Mouse (Mus musculus) neural tube, embryonic 13.5 days (tissue): ENCODE measurements around the gene Traf3ip2. TPM values are rescaled to one million over a fixed set of nuclear protein-coding genes. Genes with fewer than 3 reads are reported as not detected.

ENCODE experiments used
- ATAC-seq: fragments of 200-750 bp; cut with Nextera tagmentation; 2 replicates; pipeline ENCODE4 v1.8.0; 2017; ENCODE audit warnings: low read depth, mild to moderate bottlenecking, moderate TSS enrichment, moderate library complexity
- H3K27ac ChIP-seq: fragments of 300-500 bp; sonication (generic); replicated peaks from 2 replicates; pipeline ENCODE4 v1.5.1; 2015; ENCODE audit warnings: moderate library complexity, mild to moderate bottlenecking, inconsistent platforms
- H3K27me3 ChIP-seq: fragments of 300-500 bp; sonication (generic); 2 replicates; pipeline ENCODE4 v1.6.1; 2015; ENCODE audit warnings: mild to moderate bottlenecking, inconsistent platforms
- H3K36me3 ChIP-seq: fragments of 300-500 bp; sonication (generic); 2 replicates; pipeline ENCODE4 v1.6.1; 2015; ENCODE audit warnings: mild to moderate bottlenecking, inconsistent platforms
- H3K4me1 ChIP-seq: fragments of 300-500 bp; sonication (generic); replicated peaks from 2 replicates; pipeline ENCODE4 v1.6.1; 2015; ENCODE audit warnings: inconsistent platforms
- H3K4me2 ChIP-seq: fragments of 300-500 bp; sonication (generic); 2 replicates; pipeline ENCODE4 v1.6.1; 2015; ENCODE audit warnings: inconsistent platforms, mild to moderate bottlenecking, moderate library complexity
- H3K4me3 ChIP-seq: fragments of 300-500 bp; sonication (generic); 2 replicates; pipeline ENCODE4 v1.5.1; 2015; ENCODE audit warnings: mild to moderate bottlenecking, inconsistent platforms
- H3K9ac ChIP-seq: fragments of 300-500 bp; sonication (generic); 2 replicates; pipeline ENCODE4 v1.6.1; 2015; ENCODE audit warnings: moderate library complexity, mild to moderate bottlenecking, inconsistent platforms
- H3K9me3 ChIP-seq: fragments of 300-500 bp; sonication (generic); 2 replicates; pipeline ENCODE4 v1.6.1; 2016; ENCODE audit warnings: inconsistent platforms
- WGBS: fragments of 180-500 bp; shearing (Covaris S2); methylation state at CpG from one replicate; pipeline ENCODE4 v1.1.7; 2015; 5-methylcytosine and 5-hydroxymethylcytosine counted together
- polyA plus RNA-seq: library from polyadenylated mRNA; unstranded; fragments of >200 nt; fragmentation: Nextera tagmentation; extraction: Ambion mirVana; gene quantifications from 2 replicates; pipeline ENCODE4 v1.2.1, GENCODE M21; 2015

Traf3ip2 gene
- polyA plus RNA-seq, 1 experiment from 2014 or later, result 5.0 TPM

DNA sequence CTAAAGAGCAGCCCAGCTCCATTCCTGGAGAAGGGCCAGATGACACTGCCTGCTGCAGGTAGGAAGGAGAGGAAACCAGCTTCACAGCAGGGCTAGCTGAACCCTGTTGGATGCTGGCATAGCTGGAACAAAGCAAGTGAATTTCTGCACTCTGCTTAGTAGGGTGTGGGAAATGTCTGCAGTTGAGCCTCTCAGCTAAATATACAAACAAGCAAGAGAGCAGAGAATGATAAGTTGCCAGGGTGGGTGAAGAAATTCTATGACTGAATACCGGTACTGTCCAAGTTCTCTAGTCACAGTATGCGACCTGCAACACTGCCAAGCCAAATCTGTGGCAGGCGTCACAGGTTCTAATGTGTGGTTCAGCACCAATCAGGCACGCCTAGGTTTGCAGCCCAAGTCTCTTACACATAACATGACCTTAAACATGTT lies 52.4 kb downstream of the Traf3ip2 start:
- H3K9me3 ChIP-seq, result no peaks in the 10 kb centered on the region
- H3K4me3 ChIP-seq, result no peak overlapping the region
- no peaks in the 10 kb centered on the region for H3K27me3 ChIP-seq
- peaks cover 5% of the 10 kb centered on the region; the same call in 1 of the 2 replicates for H3K36me3 ChIP-seq
- WGBS, result 56% methylated on average over 4 of the region's 4 CpGs
- H3K27ac ChIP-seq, result peak overlapping the region; percentile 73
- peak; percentile 52; the same call in 1 of the 2 replicates for ATAC-seq
- H3K4me2 ChIP-seq, result no peak overlapping the region
- peaks cover 44% of the 10 kb centered on the region for H3K4me1 ChIP-seq
- peak overlapping the region; percentile 42; the same call in 1 of the 2 replicates for H3K9ac ChIP-seq

DNA sequence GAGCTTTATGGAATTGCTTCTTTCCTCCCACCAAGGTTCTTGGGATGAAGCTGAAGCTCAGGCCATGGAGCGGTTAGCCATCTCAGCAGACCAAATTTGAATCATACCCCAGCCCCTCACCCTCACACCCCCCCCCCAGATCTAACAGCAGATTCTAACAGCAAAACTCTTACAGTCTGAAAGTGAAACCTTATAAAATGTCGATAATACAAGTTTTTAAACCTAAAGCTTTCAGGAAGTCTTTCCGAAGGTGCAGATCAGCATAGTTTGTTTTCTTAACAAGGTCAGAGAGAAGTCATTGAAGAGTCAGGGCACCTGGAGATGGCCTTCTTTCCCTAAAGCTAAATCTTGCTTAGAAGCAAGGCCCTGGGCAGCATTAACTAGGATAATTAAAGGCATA lies 53.3 kb downstream of the Traf3ip2 start:
- WGBS, result 73% methylated on average over 2 of the region's 3 CpGs
- Histone ChIP-seq H3K4me2 (no peak overlapping the region), H3K4me3 (no peak overlapping the region), H3K9ac (no peak overlapping the region), H3K36me3 (peaks cover 10% of the 10 kb centered on the region), H3K9me3 (no peaks in the 10 kb centered on the region), H3K27me3 (no peaks in the 10 kb centered on the region), H3K27ac (0 out of 2 replicates have a peak overlapping the region, but pooled peaks have one; percentile 73), H3K4me1 (peaks cover 35% of the 10 kb centered on the region)
- no peak for ATAC-seq

DNA sequence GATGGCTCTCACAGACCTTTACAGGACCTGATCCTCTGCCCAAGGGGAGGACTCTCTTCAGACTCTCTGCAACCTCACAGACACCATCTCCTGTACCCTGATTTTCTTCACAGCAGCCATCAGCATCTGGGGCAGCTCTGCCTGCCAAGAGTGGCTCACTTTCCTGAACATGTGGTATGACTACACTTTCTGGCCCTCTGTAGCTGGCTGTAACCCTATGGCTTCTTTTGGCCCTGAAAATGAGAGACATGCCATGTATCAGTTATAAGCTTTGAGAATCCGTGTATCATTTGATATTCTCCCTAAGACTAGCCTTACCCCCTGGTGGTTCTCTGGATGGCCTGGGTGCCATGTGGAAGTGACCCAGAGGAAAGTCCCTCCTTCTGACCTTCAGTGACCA lies 58.7 kb downstream of the Traf3ip2 start:
- H3K9me3 ChIP-seq, result no peaks in the 10 kb centered on the region
- peaks cover 39% of the 10 kb centered on the region for H3K4me1 ChIP-seq
- 80% methylated on average over 1 of the region's 1 CpGs for WGBS
- H3K9ac ChIP-seq, result no peak overlapping the region
- no peaks in the 10 kb centered on the region for H3K27me3 ChIP-seq
- H3K36me3 ChIP-seq, result peaks cover 10% of the 10 kb centered on the region
- H3K4me2 ChIP-seq, result no peak overlapping the region
- no peak for ATAC-seq
- H3K4me3 ChIP-seq, result no peak overlapping the region
- peak overlapping the region; percentile 81 for H3K27ac ChIP-seq

DNA sequence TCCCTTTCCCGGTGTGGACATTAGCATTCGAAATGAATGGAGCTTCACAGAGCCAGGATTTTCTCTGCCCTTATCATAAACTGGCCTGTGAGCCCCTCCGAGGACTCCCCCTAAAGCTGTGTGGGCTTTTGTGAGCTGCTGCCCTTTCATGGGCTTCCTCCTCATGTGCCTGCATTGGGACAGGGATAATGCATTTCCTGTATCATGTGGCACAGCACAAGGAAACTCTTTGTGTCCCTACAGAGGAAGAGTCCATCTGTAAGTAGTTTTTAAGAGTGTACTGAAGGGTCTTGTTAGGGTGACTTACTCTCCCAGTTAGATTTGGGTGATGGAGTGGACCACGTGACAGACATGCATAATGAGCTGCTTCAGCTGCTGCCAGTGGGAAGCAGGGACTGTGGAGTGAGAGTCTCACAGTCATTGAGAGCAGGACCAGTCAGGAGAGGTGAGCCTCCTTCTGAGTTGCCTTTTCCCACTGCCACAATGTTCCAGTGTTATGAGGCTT lies 59.9 kb downstream of the Traf3ip2 start:
- ATAC-seq, result peak; percentile 91
- no peaks in the 10 kb centered on the region for H3K9me3 ChIP-seq
- H3K4me1 ChIP-seq, result peaks cover 33% of the 10 kb centered on the region
- H3K4me2 ChIP-seq, result 0 out of 2 replicates have a peak overlapping the region, but pooled peaks have one; percentile 20
- H3K27ac ChIP-seq, result peak overlapping the region; percentile 81
- peaks cover 10% of the 10 kb centered on the region for H3K36me3 ChIP-seq
- WGBS, result 8% methylated on average over 4 of the region's 4 CpGs
- no peak overlapping the region for H3K4me3 ChIP-seq
- no peaks in the 10 kb centered on the region for H3K27me3 ChIP-seq
- H3K9ac ChIP-seq, result no peak overlapping the region

DNA sequence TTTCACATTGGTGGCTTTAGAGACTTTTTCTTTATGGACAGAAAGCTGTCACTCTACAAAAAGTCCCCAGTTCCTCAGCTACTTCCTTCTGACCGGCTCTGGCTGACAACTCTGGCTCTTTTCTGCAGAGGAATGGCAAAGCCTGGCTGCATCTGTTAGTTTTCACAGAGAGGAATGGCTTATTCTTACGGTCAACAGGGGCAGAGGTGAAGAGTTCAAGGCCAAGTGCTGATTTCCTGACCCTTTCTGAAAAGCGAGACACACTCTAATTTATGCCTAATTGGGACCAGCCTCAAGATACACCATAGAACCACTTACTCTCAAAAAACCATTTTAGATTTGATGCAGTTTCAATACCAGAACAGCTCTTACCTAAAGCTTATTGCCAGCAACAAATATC lies 61.4 kb downstream of the Traf3ip2 start:
- Histone ChIP-seq H3K36me3 (peaks cover 10% of the 10 kb centered on the region), H3K4me1 (peaks cover 33% of the 10 kb centered on the region), H3K4me2 (no peak overlapping the region), H3K27me3 (no peaks in the 10 kb centered on the region), H3K4me3 (no peak overlapping the region), H3K9me3 (no peaks in the 10 kb centered on the region), H3K27ac (peak overlapping the region; percentile 81), H3K9ac (0 out of 2 replicates have a peak overlapping the region, but pooled peaks have one; percentile 26)
- WGBS, result 8% methylated on average over 3 of the region's 3 CpGs
- ATAC-seq, result no peak

DNA sequence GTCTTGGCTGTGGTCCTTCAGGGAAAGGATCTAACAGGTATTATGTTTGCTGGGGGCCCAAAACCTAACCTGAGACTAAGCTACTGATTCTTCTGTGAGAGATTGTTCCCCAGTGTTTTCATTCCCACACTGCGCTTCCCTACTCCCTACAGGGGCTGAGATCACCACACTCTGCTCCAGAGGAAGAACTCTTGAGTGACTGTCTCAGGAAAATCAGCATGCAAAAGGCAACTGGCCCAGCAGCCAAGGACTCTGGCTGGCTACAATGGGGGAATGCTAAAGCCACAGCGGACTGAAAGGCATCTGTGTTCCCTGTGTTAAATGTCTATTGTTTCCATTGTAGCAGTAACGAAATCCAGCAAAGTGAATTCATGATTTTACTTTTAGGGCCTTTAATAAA lies 62.0 kb downstream of the Traf3ip2 start:
- Histone ChIP-seq H3K9ac (no peak overlapping the region), H3K27ac (peak overlapping the region; percentile 81), H3K36me3 (peaks cover 8% of the 10 kb centered on the region; the same call in 1 of the 2 replicates), H3K4me1 (peaks cover 33% of the 10 kb centered on the region), H3K4me3 (no peak overlapping the region), H3K27me3 (no peaks in the 10 kb centered on the region), H3K4me2 (no peak overlapping the region), H3K9me3 (no peaks in the 10 kb centered on the region)
- no peak; the same call in 1 of the 2 replicates for ATAC-seq
- 13% methylated on average over 3 of the region's 3 CpGs for WGBS

DNA sequence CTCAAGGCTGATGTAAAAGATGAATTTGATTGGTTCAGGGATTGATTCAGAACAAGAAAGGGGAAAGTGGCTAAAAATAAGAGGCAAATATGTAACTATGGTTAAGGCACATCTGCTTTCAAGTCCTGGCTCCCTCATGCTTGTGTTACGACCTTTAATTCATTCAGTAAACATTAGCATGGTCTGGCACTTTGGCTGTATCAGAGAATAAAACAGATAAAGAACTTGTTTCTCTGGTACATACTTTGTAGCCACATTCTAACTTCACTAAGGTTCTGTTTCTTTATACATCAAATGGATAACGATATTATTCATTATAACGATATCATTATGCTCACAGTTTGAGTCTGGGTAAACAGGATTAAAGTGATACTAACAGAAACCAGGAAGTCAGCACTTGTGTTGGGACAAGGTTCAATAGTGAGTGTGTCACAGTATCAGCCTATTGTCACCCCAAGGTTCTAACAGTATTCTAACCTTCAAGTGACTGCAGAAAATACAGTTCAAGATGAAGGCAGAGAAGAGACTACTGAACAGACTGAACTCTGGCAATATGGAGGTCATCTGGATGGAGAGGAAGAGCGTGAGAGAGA lies 65.6 kb downstream of the Traf3ip2 start:
- Histone ChIP-seq H3K4me1 (peaks cover 19% of the 10 kb centered on the region), H3K4me2 (no peak overlapping the region), H3K9me3 (no peaks in the 10 kb centered on the region), H3K4me3 (no peak overlapping the region), H3K9ac (no peak overlapping the region), H3K27ac (no peak overlapping the region), H3K36me3 (0 out of 2 replicates have a peak, but pooled peaks cover 4% of the 10 kb centered on the region), H3K27me3 (no peaks in the 10 kb centered on the region)
- no peak for ATAC-seq
- WGBS, result 93% methylated on average over 4 of the region's 4 CpGs

DNA sequence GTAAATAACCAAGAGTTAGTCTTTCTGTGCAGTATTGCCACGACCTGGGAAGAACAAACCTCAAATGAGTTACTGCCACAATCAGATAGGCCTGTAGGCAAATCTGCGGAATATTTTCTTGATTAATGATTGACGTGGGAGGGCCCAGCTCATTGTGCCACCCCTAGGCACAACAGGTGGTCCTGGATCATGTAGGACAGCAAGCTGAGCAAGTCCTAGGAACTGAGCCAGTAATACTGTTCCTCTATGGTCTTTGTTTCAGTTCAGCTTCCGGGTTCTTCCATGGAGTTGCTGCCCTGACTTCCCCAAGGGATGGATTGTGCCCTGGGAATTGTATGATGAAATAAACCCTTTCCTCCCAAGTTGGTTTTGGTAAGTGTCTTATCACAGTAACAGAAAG lies 68.3 kb downstream of the Traf3ip2 start:
- Histone ChIP-seq H3K4me2 (no peak overlapping the region), H3K9me3 (no peaks in the 10 kb centered on the region), H3K27ac (no peak overlapping the region), H3K4me1 (0 out of 2 replicates have a peak, but pooled peaks cover 5% of the 10 kb centered on the region), H3K36me3 (0 out of 2 replicates have a peak, but pooled peaks cover 4% of the 10 kb centered on the region), H3K9ac (no peak overlapping the region), H3K4me3 (no peak overlapping the region), H3K27me3 (no peaks in the 10 kb centered on the region)
- ATAC-seq, result no peak
- WGBS, result 80% methylated on average over 4 of the region's 4 CpGs

DNA sequence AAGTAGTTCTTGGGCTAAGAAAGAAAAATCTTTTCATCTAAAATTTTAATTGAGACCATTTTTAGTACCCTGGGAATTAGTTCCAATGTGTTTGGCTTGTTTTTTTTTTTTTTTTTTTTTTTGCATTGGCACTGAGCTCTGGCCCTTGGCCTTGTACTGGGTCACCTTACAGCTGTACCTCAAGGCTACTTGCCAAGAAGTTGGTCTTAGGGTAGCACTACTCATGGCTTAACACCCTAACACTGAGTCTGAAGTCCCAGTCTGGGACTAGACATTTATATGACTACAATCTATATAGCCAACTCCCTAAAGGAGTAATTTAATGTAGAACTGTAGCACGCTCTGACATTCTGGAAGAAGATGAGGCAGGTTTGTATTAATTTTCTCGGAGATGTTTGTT lies 69.8 kb downstream of the Traf3ip2 start:
- Histone ChIP-seq H3K27ac (no peak overlapping the region), H3K27me3 (no peaks in the 10 kb centered on the region), H3K4me1 (peaks cover 6% of the 10 kb centered on the region), H3K36me3 (0 out of 2 replicates have a peak, but pooled peaks cover 4% of the 10 kb centered on the region), H3K4me2 (no peak overlapping the region), H3K9me3 (no peaks in the 10 kb centered on the region), H3K9ac (no peak overlapping the region), H3K4me3 (no peak overlapping the region)
- ATAC-seq, result no peak
- WGBS, result 82% methylated on average over 2 of the region's 2 CpGs

DNA sequence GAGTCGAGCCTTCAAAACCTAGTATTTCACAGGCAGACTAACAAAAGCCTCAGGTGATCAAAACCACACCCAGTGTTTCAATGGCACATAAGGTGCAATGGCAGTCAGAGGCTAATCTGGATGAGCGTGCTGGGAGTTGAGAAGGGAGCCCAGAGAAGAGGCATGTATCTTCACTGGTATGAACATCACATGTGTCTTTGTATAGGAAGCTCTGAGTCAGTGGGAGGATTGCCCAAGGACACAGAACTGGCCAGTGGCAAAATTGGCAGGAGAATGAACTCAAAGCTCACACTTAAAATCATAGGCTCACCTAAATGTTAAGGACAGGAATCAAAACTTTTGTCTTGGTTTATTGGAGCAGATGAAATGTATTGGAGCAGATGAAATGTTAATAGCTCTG lies 70.7 kb downstream of the Traf3ip2 start:
- H3K9me3 ChIP-seq, result no peaks in the 10 kb centered on the region
- H3K4me1 ChIP-seq, result peaks cover 10% of the 10 kb centered on the region
- no peak overlapping the region for H3K4me3 ChIP-seq
- H3K9ac ChIP-seq, result no peak overlapping the region
- no peaks in the 10 kb centered on the region for H3K27me3 ChIP-seq
- ATAC-seq, result no peak
- H3K4me2 ChIP-seq, result no peak overlapping the region
- 0 out of 2 replicates have a peak, but pooled peaks cover 4% of the 10 kb centered on the region for H3K36me3 ChIP-seq
- 89% methylated on average over 2 of the region's 2 CpGs for WGBS
- no peak overlapping the region for H3K27ac ChIP-seq

DNA sequence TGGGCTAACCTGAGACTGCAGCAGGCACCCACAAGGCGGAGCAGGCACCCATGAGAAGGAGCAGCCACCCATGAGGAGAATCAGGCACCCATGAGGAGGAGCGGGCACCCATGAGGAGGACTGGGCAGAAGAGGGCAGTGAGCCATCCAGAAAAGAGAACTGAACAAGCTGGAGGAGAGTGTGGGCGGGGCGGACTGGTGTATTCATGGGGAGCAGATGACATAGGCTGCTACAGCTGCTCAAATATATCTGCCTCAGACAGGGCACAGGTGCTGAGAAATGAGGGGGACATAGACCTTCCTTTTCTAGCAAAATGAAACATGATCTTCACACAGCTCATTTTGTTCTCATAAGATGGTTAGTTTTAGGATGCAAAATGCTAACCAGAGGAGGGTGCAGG lies 74.1 kb downstream of the Traf3ip2 start:
- no peak overlapping the region for H3K4me3 ChIP-seq
- no peak for ATAC-seq
- H3K4me1 ChIP-seq, result peaks cover 17% of the 10 kb centered on the region
- H3K36me3 ChIP-seq, result no peaks in the 10 kb centered on the region
- no peak overlapping the region for H3K4me2 ChIP-seq
- WGBS, result 98% methylated on average over 4 of the region's 4 CpGs
- H3K27me3 ChIP-seq, result no peaks in the 10 kb centered on the region
- no peak overlapping the region for H3K27ac ChIP-seq
- no peak overlapping the region for H3K9ac ChIP-seq
- H3K9me3 ChIP-seq, result no peaks in the 10 kb centered on the region

DNA sequence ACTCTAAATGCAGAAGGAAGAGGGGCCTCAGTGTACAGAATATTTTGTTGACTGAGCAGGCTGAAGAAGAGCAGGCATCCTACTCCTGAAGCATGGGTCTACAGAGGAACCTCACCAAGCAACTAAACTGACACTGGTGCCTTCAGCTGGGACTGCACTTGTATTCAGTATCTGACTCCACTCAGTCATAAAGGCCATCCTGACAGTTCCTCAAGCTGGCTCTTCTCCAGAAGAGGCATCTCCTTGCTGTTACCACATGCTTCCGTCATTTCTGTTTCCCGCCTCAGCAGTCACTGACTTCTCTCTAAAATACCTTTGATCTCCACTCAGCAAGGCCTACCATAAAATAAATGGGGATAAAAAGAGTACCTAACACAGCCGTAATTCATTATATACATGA lies 75.1 kb downstream of the Traf3ip2 start:
- H3K27me3 ChIP-seq, result no peaks in the 10 kb centered on the region
- H3K9me3 ChIP-seq, result no peaks in the 10 kb centered on the region
- H3K9ac ChIP-seq, result no peak overlapping the region
- H3K36me3 ChIP-seq, result no peaks in the 10 kb centered on the region
- peaks cover 18% of the 10 kb centered on the region for H3K4me1 ChIP-seq
- H3K4me2 ChIP-seq, result no peak overlapping the region
- no peak for ATAC-seq
- no peak overlapping the region for H3K27ac ChIP-seq
- H3K4me3 ChIP-seq, result no peak overlapping the region
- WGBS, result 70% methylated on average over 3 of the region's 3 CpGs
